In genomic region chr5:98184971-98185805, GRCm38 (mm10) we compare ENCODE assay signal across 7 mouse cellular contexts. TPM values are rescaled to one million over a fixed set of nuclear protein-coding genes. Genes with fewer than 3 reads are reported as not detected.
DNase-seq lines count a peak whose midpoint lies in the region; ATAC-seq lines count a peak whose summit lies in the region.

No protein-coding gene starts in this region.

- peak overlapping the region; percentile 96 for H3K4me2 ChIP-seq in limb, embryonic 15.5 days
- peak overlapping the region; percentile 87 for H3K4me2 ChIP-seq in midbrain, embryonic 16.5 days (ENCODE audit: low read length)

- H3K4me1 ChIP-seq in limb, embryonic 15.5 days = peaks cover 44% of the 10 kb centered on the region
- H3K4me1 ChIP-seq in midbrain, embryonic 16.5 days (ENCODE audit: control insufficient read depth, insufficient read depth, low read length) = peaks cover 35% of the 10 kb centered on the region

- no peaks in the 10 kb centered on the region for H3K9me3 ChIP-seq in limb, embryonic 15.5 days
- H3K9me3 ChIP-seq in midbrain, embryonic 16.5 days (replicated peaks; ENCODE audit: control insufficient read depth, low read length, poor library complexity, severe bottlenecking) = no peaks in the 10 kb centered on the region

- H3K27me3 ChIP-seq in limb, embryonic 15.5 days = peaks cover 94% of the 10 kb centered on the region
- H3K27me3 ChIP-seq in midbrain, embryonic 16.5 days (ENCODE audit: control insufficient read depth, insufficient read depth, low read depth, low read length) = peaks cover 26% of the 10 kb centered on the region

- peak; percentile 89 for DNase-seq in adrenal gland, postnatal 25 days
- peak; percentile 90 for DNase-seq in embryo, embryonic 11 days
- DNase-seq in heart, adult 18-20 months = peak; percentile 84 to 88
- DNase-seq in kidney, adult 11 months = peak; percentile 60
- peak; percentile 46 to 78 for DNase-seq in spleen, postnatal 10 days (ENCODE audit: low spot score in 2 of 2)

- no peak overlapping the region for H3K27ac ChIP-seq in limb, embryonic 15.5 days
- H3K27ac ChIP-seq in midbrain, embryonic 16.5 days (ENCODE audit: low read length) = peak overlapping the region; percentile 32; the same call in 1 of the 2 replicates

- H3K4me3 ChIP-seq in limb, embryonic 15.5 days = peak overlapping the region; percentile 58
- H3K4me3 ChIP-seq in midbrain, embryonic 16.5 days (ENCODE audit: low read depth, low read length) = peak overlapping the region; percentile 53

- under 1% methylated on average over 85 of the region's 89 CpGs for WGBS in limb, embryonic 15.5 days
- WGBS in midbrain, embryonic 16.5 days = under 1% methylated on average over 78 of the region's 89 CpGs

- peak overlapping the region; percentile 37; the same call in 1 of the 2 replicates for H3K9ac ChIP-seq in limb, embryonic 15.5 days
- peak overlapping the region; percentile 58 for H3K9ac ChIP-seq in midbrain, embryonic 16.5 days (ENCODE audit: low read depth, low read length)

- ATAC-seq in limb, embryonic 15.5 days (ENCODE audit: insufficient number of reproducible peaks, low FRiP score, low TSS enrichment, low read depth) = 0 out of 2 replicates have a peak, but pooled peaks have one; percentile 32
- peak; percentile 57 for ATAC-seq in midbrain, embryonic 16.5 days

- no peaks in the 10 kb centered on the region for H3K36me3 ChIP-seq in limb, embryonic 15.5 days
- H3K36me3 ChIP-seq in midbrain, embryonic 16.5 days (ENCODE audit: control insufficient read depth, insufficient read depth, low read length) = no peaks in the 10 kb centered on the region

RNA-seq across cellular contexts. Expression of gene Prdm8, which starts 18.2 kb away (rescaled TPM):
- 0.19 TPM in 1 of 2 replicates, not detected in the other for total RNA-seq in adrenal gland, postnatal 25 days (2021)
- total RNA-seq in heart, adult 18-20 months (2021) = under 1 TPM; 0.20 to 0.31 TPM
- 0.12 and 0.20 TPM in 2 replicates for polyA plus RNA-seq in limb, embryonic 15.5 days (2015; fragmentation: Nextera tagmentation; extraction: Ambion mirVana)
- 1.5 and 1.7 TPM in 2 replicates for polyA plus RNA-seq in midbrain, embryonic 16.5 days (2015; fragmentation: Nextera tagmentation; extraction: Ambion mirVana)
